Comparison of ENCODE assay signal across 19 mouse cellular contexts in the genomic region with DNA sequence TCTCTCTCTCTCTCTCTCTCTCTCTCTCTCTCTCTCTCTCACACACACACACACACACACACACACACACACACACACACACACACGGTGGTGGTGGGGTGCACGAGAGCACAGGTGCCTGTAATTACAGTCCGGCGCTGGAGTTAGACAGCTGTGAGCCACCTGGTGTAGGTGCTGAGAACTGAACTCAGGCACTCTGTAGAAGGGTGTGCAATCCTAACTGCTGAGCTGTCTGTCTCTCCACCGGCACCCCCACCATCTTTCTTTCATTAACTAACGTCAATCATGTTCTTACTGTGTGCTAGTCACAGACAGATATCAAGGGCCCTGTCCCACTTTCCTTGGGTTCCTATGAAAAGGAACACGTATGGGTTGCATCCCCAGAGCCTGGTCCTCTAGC.
DNase-seq lines count a peak whose midpoint lies in the region; ATAC-seq and TF ChIP-seq lines count a peak whose summit lies in the region.
"Had no signal": no experiment of that assay in that cellular context is flagged by ENCODE, and none has a peak within 500 bp of the region (broad histone marks: within the 10 kb centered on the region; RNA-seq: fewer than 3 reads in every experiment).

No protein-coding gene starts in this region.

- WGBS in embryonic facial prominence, embryonic 11.5 days, result 63% methylated on average over 7 of the region's 7 CpGs
- 63% methylated on average over 7 of the region's 7 CpGs for WGBS in embryonic facial prominence, embryonic 10.5 days
- WGBS in midbrain, postnatal 0 days, result 84% methylated on average over 7 of the region's 7 CpGs
- WGBS in midbrain, embryonic 10.5 days, result 79% methylated on average over 7 of the region's 7 CpGs

- ATAC-seq in embryonic facial prominence, embryonic 11.5 days (replicated peaks; ENCODE audit: insufficient number of reproducible peaks, low FRiP score, low TSS enrichment, low read depth), result no peak; the same call in 1 of the 2 replicates
- no peak for ATAC-seq in midbrain, postnatal 0 days (ENCODE audit: low FRiP score)
- ATAC-seq: activated CD4-positive, CD25-positive, alpha-beta regulatory T cell, adult 4 months; forebrain, postnatal 0 days had no signal

- peak; percentile 17 for TF ChIP-seq CTCF in midbrain, postnatal 0 days (IDR thresholded peaks at IDR 0.05)

- H3K9me3 ChIP-seq in embryonic facial prominence, embryonic 11.5 days (replicated peaks; ENCODE audit: control insufficient read depth, low read length), result no peaks in the 10 kb centered on the region
- H3K9me3 ChIP-seq in embryonic facial prominence, embryonic 10.5 days, result no peaks in the 10 kb centered on the region
- H3K9me3 ChIP-seq in midbrain, postnatal 0 days (ENCODE audit: low read length), result no peaks in the 10 kb centered on the region
- no peaks in the 10 kb centered on the region for H3K9me3 ChIP-seq in midbrain, embryonic 10.5 days (replicated peaks)
- H3K9me3 ChIP-seq: embryonic facial prominence, embryonic 12.5 days; G1E; limb, embryonic 13.5 days; liver, embryonic 15.5 days; neural tube, embryonic 15.5 days had no signal

- H3K4me1 ChIP-seq in embryonic facial prominence, embryonic 11.5 days (ENCODE audit: control insufficient read depth, insufficient read depth, low read length), result no peaks in the 10 kb centered on the region
- H3K4me1 ChIP-seq in embryonic facial prominence, embryonic 10.5 days, result 0 out of 2 replicates have a peak, but pooled peaks cover 2% of the 10 kb centered on the region
- H3K4me1 ChIP-seq in midbrain, postnatal 0 days (ENCODE audit: insufficient read depth, low read length), result no peaks in the 10 kb centered on the region
- peaks cover 7% of the 10 kb centered on the region; the same call in 1 of the 2 replicates for H3K4me1 ChIP-seq in midbrain, embryonic 10.5 days
- H3K4me1 ChIP-seq: embryonic facial prominence, embryonic 12.5 days; liver, embryonic 15.5 days had no signal

- no peak overlapping the region for H3K4me2 ChIP-seq in embryonic facial prominence, embryonic 11.5 days (ENCODE audit: low read depth, low read length)
- no peak overlapping the region for H3K4me2 ChIP-seq in midbrain, postnatal 0 days (ENCODE audit: low read depth, low read length, poor library complexity, severe bottlenecking)
- H3K4me2 ChIP-seq: embryonic facial prominence, embryonic 12.5 days; limb, embryonic 13.5 days; liver, embryonic 15.5 days; neural tube, embryonic 15.5 days had no signal

- no peak overlapping the region for H3K9ac ChIP-seq in embryonic facial prominence, embryonic 11.5 days (replicated peaks; ENCODE audit: low read length)
- no peak overlapping the region for H3K9ac ChIP-seq in midbrain, postnatal 0 days (replicated peaks; ENCODE audit: low read length, poor library complexity, severe bottlenecking)
- H3K9ac ChIP-seq: embryonic facial prominence, embryonic 12.5 days; forebrain, postnatal 0 days; limb, embryonic 13.5 days; liver, embryonic 15.5 days; neural tube, embryonic 15.5 days had no signal

- DNase-seq in embryonic facial prominence, embryonic 11.5 days (ENCODE audit: low spot score), result peak; percentile 25
- DNase-seq in embryonic facial prominence, embryonic 10.5 days (ENCODE audit: low spot score), result no peak
- DNase-seq in midbrain, postnatal 0 days (ENCODE audit: low spot score), result no peak
- DNase-seq in midbrain, embryonic 10.5 days (ENCODE audit: low spot score), result no peak
- DNase-seq in naive thymus-derived CD4-positive, alpha-beta T cell, adult 2 months (ENCODE audit: low read depth), result peak; percentile 20
- DNase-seq in gastrocnemius, adult 18-20 months (ENCODE audit: low spot score), result no peak
- DNase-seq in layer of hippocampus, adult 9-11 months, result no peak
- no peak for DNase-seq in lung, postnatal 14 days
- DNase-seq: forebrain, postnatal 0 days; kidney, adult 11 months had no signal

- H3K36me3 ChIP-seq in embryonic facial prominence, embryonic 11.5 days (replicated peaks; ENCODE audit: control insufficient read depth, insufficient read depth, low read depth, low read length), result no peaks in the 10 kb centered on the region
- no peaks in the 10 kb centered on the region for H3K36me3 ChIP-seq in embryonic facial prominence, embryonic 10.5 days (replicated peaks)
- no peaks in the 10 kb centered on the region for H3K36me3 ChIP-seq in midbrain, postnatal 0 days (ENCODE audit: insufficient read depth, low read length)
- no peaks in the 10 kb centered on the region for H3K36me3 ChIP-seq in midbrain, embryonic 10.5 days
- H3K36me3 ChIP-seq: embryonic facial prominence, embryonic 12.5 days; G1E; limb, embryonic 13.5 days; liver, embryonic 15.5 days; neural tube, embryonic 15.5 days had no signal

- H3K27ac ChIP-seq in embryonic facial prominence, embryonic 11.5 days (replicated peaks; ENCODE audit: low read depth, low read length), result no peak overlapping the region
- H3K27ac ChIP-seq in embryonic facial prominence, embryonic 10.5 days (replicated peaks), result no peak overlapping the region
- H3K27ac ChIP-seq in midbrain, postnatal 0 days (ENCODE audit: low read depth, low read length), result no peak overlapping the region
- H3K27ac ChIP-seq in midbrain, embryonic 10.5 days (replicated peaks), result no peak overlapping the region
- H3K27ac ChIP-seq: embryonic facial prominence, embryonic 12.5 days; heart, adult 2 months; kidney, postnatal 0 days; left cerebral cortex, adult 2 months; limb, embryonic 13.5 days; liver, embryonic 15.5 days; neural tube, embryonic 15.5 days had no signal

- no peaks in the 10 kb centered on the region for H3K27me3 ChIP-seq in embryonic facial prominence, embryonic 11.5 days (ENCODE audit: control insufficient read depth, insufficient read depth, low read length)
- no peaks in the 10 kb centered on the region for H3K27me3 ChIP-seq in embryonic facial prominence, embryonic 10.5 days (replicated peaks; ENCODE audit: low read depth, poor library complexity, severe bottlenecking)
- no peaks in the 10 kb centered on the region for H3K27me3 ChIP-seq in midbrain, postnatal 0 days (ENCODE audit: insufficient read depth, low read length)
- H3K27me3 ChIP-seq in midbrain, embryonic 10.5 days (ENCODE audit: low read depth, poor library complexity, severe bottlenecking), result no peaks in the 10 kb centered on the region
- H3K27me3 ChIP-seq: embryonic facial prominence, embryonic 12.5 days; limb, embryonic 13.5 days; liver, embryonic 15.5 days; neural tube, embryonic 15.5 days had no signal

- no peak overlapping the region for H3K4me3 ChIP-seq in embryonic facial prominence, embryonic 11.5 days (ENCODE audit: low read depth, low read length)
- no peak overlapping the region for H3K4me3 ChIP-seq in embryonic facial prominence, embryonic 10.5 days
- H3K4me3 ChIP-seq in midbrain, postnatal 0 days (ENCODE audit: low read depth, low read length), result no peak overlapping the region
- no peak overlapping the region for H3K4me3 ChIP-seq in midbrain, embryonic 10.5 days
- H3K4me3 ChIP-seq: embryonic facial prominence, embryonic 12.5 days; heart, adult 2 months; left cerebral cortex, adult 2 months; limb, embryonic 13.5 days; liver, embryonic 15.5 days; neural tube, embryonic 15.5 days had no signal

Comparison
In these comparisons a context has a peak if more than half of its experiments do, and no peak if none do; other contexts are left out.
1. DNase-seq: peak in embryonic facial prominence, embryonic 11.5 days (single experiment) and naive thymus-derived CD4-positive, alpha-beta T cell, adult 2 months (single experiment); none in embryonic facial prominence, embryonic 10.5 days (single experiment), midbrain, postnatal 0 days (single experiment), midbrain, embryonic 10.5 days (single experiment), gastrocnemius, adult 18-20 months (single experiment), layer of hippocampus, adult 9-11 months (single experiment) and lung, postnatal 14 days (single experiment).